Mouse (Mus musculus): Measurements from ENCODE around the gene H2-Eb2.

DNA sequence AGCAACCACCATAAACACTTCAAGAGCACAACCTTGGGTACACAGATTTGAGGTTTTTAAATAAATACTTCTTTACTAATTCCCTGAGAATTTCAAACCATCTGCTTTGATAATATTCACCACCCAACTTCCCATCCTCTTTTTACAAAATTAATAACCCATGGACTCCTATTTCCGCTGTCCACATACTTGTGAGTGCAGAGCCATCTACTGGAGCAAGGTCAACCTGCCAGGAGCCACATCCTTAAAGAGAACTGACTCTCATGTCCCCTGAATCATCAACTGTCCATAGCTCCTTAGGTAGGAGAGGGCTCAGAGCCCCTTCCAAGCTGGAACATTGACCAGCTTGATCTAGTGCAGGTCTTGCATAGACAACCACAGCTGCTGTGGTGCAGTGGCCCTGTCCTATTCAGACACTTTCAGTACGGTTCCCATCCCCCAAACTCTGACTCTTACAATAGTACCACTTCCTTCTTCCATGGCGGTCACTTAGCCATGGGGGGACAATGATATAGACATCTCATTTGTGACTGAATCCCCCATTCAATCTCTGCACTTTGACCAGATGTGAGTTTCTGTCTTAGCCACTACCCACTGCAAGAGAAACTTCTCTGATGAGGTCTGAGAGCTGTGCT lies 38.3 kb downstream of the H2-Eb2 start:
- no peak for TF ChIP-seq CTCF (IDR thresholded peaks at IDR 0.05; ENCODE audit: borderline replicate concordance, control insufficient read depth, extremely low read depth, insufficient read depth, low read length, poor library complexity)
- no peak for TF ChIP-seq POLR2A (IDR thresholded peaks at IDR 0.05; ENCODE audit: control insufficient read depth, extremely low read depth, insufficient read depth, low read length, poor library complexity)
